In the genomic region with DNA sequence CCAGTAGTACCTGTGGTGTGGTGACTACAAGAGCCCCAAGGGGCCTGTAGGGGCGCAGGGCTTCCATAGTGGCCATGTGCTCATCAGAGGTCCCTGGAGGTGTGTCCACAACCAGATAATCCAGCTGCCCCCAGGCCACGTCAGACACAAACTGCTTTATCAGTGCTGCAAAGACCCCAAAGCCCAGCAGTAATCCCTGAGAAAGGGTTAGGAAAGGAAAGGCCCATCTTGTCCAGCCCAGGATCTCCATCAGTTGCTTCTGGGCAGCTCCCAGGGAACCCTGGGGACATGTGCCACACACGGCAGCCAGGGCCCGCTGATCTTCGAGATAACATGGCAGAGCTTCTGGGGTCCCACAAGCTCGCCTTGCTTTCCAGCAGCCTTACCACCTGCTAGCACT, we compare ENCODE assay signal across 28 mouse cellular contexts. TPM values are rescaled to one million over a fixed set of nuclear protein-coding genes. Genes with fewer than 3 reads are reported as not detected.
A peak's percentile ranks its signal among the peaks of the same experiment; 100 is the strongest.
DNase-seq lines count a peak whose midpoint lies in the region; ATAC-seq and TF ChIP-seq lines count a peak whose summit lies in the region.
"Had no signal": no experiment of that assay in that cellular context is flagged by ENCODE, and none has a peak within 500 bp of the region (broad histone marks: within the 10 kb centered on the region; RNA-seq: fewer than 3 reads in every experiment).

No protein-coding gene starts in this region.

- H3K36me3 ChIP-seq in megakaryocyte, embryonic 14.5 days (replicated peaks; ENCODE audit: low read length), result peaks cover 63% of the 10 kb centered on the region
- H3K36me3 ChIP-seq in embryonic facial prominence, embryonic 10.5 days (replicated peaks), result peaks cover 45% of the 10 kb centered on the region
- peaks cover 36% of the 10 kb centered on the region for H3K36me3 ChIP-seq in liver, embryonic 14.5 days (replicated peaks; ENCODE audit: control insufficient read depth, insufficient read depth, low read depth)

- DNase-seq in heart, adult 11 months, result peak; percentile 90
- no peak for DNase-seq in heart, adult 9 months (ENCODE audit: low spot score in 2 of 2)
- DNase-seq in embryonic facial prominence, embryonic 10.5 days (ENCODE audit: low spot score), result no peak
- DNase-seq in liver, embryonic 14.5 days (ENCODE audit: low read depth in 3 of 3, low spot score in 3 of 3), result no peak
- DNase-seq: adrenal gland, postnatal 25 days; B cell, adult 2 months; cerebellum, adult 11-12 months; cerebellum, postnatal 10 days; forebrain, postnatal 0 days; gastrocnemius, postnatal 14 days; heart, postnatal 4 days; kidney, adult 8-10 months; kidney, postnatal 4 days; layer of hippocampus, postnatal 36 days; left cerebral cortex, postnatal 4 days; lung, adult 2 months; lung, postnatal 10 days; right cerebral cortex, postnatal 4 days; thymus, postnatal 4 days had no signal

- peak overlapping the region; percentile 81; the same call in 1 of the 2 replicates for H3K9ac ChIP-seq in liver, embryonic 14.5 days (replicated peaks)
- H3K9ac ChIP-seq: forebrain, postnatal 0 days; midbrain, embryonic 12.5 days; neural tube, embryonic 13.5 days had no signal

- WGBS in embryonic facial prominence, embryonic 10.5 days, result 87% methylated on average over 6 of the region's 6 CpGs
- 72% methylated on average over 6 of the region's 6 CpGs for WGBS in liver, embryonic 14.5 days (ENCODE audit: insufficient replicate concordance)

- TF ChIP-seq CTCF in liver, embryonic 14.5 days (IDR thresholded peaks at IDR 0.05; ENCODE audit: low read depth), result no peak

- no peak overlapping the region for H3K27ac ChIP-seq in embryonic facial prominence, embryonic 10.5 days (replicated peaks)
- no peak overlapping the region for H3K27ac ChIP-seq in liver, embryonic 14.5 days
- H3K27ac ChIP-seq: kidney, postnatal 0 days; midbrain, embryonic 12.5 days; neural tube, embryonic 13.5 days; stomach, postnatal 0 days had no signal

- no peak for ATAC-seq in megakaryocyte, adult 5-6 weeks (ENCODE audit: poor library complexity, severe bottlenecking)
- ATAC-seq in liver, embryonic 14.5 days (ENCODE audit: insufficient read depth), result no peak
- ATAC-seq in inflammation-experienced regulatory T-cells, adult 6 months, result no peak
- ATAC-seq: forebrain, postnatal 0 days; hindbrain, embryonic 16.5 days; intestine, embryonic 16.5 days had no signal

- TF ChIP-seq EP300 in liver, embryonic 14.5 days (IDR thresholded peaks at IDR 0.05; ENCODE audit: low read depth), result no peak

- no peaks in the 10 kb centered on the region for H3K27me3 ChIP-seq in megakaryocyte, embryonic 14.5 days (replicated peaks)
- no peaks in the 10 kb centered on the region for H3K27me3 ChIP-seq in embryonic facial prominence, embryonic 10.5 days (replicated peaks; ENCODE audit: low read depth, poor library complexity, severe bottlenecking)
- no peaks in the 10 kb centered on the region for H3K27me3 ChIP-seq in liver, embryonic 14.5 days (ENCODE audit: control insufficient read depth, insufficient read depth, low read length)
- H3K27me3 ChIP-seq: midbrain, embryonic 12.5 days; neural tube, embryonic 13.5 days had no signal

- H3K4me3 ChIP-seq in megakaryocyte, embryonic 14.5 days (replicated peaks), result peak overlapping the region; percentile 99
- H3K4me3 ChIP-seq in embryonic facial prominence, embryonic 10.5 days, result peak overlapping the region; percentile 84; the same call in 1 of the 2 replicates
- 0 out of 4 replicates have a peak overlapping the region, but pooled peaks have one; percentile 96 to 97 for H3K4me3 ChIP-seq in liver, embryonic 14.5 days (ENCODE audit: insufficient read depth in 1 of 2, low read depth in 2 of 2, low read length in 2 of 2)

- peak overlapping the region; percentile 99; the same call in 1 of the 2 replicates for H3K4me2 ChIP-seq in liver, embryonic 14.5 days (ENCODE audit: low read depth)

- no peaks in the 10 kb centered on the region for H3K9me3 ChIP-seq in megakaryocyte, embryonic 14.5 days
- no peaks in the 10 kb centered on the region for H3K9me3 ChIP-seq in embryonic facial prominence, embryonic 10.5 days
- H3K9me3 ChIP-seq in liver, embryonic 14.5 days (ENCODE audit: control insufficient read depth, low read length), result no peaks in the 10 kb centered on the region
- H3K9me3 ChIP-seq: midbrain, embryonic 12.5 days; neural tube, embryonic 13.5 days had no signal

- H3K4me1 ChIP-seq in megakaryocyte, embryonic 14.5 days, result peaks cover 65% of the 10 kb centered on the region
- H3K4me1 ChIP-seq in embryonic facial prominence, embryonic 10.5 days, result peaks cover 42% of the 10 kb centered on the region
- peaks cover 14 to 19% of the 10 kb centered on the region in 2 experiments for H3K4me1 ChIP-seq in liver, embryonic 14.5 days (replicated peaks; ENCODE audit: control insufficient read depth in 2 of 2, insufficient read depth in 2 of 2, low read length in 1 of 2)

RNA-seq across cellular contexts. Expression of gene Nubp2, which starts 1.8 kb away (rescaled TPM):
- polyA plus RNA-seq in megakaryocyte, embryonic 14.5 days (2012; ENCODE audit: insufficient read depth, low replicate concordance), result 58.9 and 67.0 TPM in 2 replicates
- 74.4 and 76.3 TPM in 2 replicates for total RNA-seq in megakaryocyte, adult 5-6 weeks (2015)
- 39.8 and 43.2 TPM in 2 replicates for total RNA-seq in megakaryocyte, adult 5-6 weeks (2017)
- 71.8 and 81.8 TPM in 2 replicates for polyA plus RNA-seq in embryonic facial prominence, embryonic 10.5 days (2016; fragmentation: Nextera tagmentation; extraction: Ambion mirVana)
- polyA plus RNA-seq in liver, embryonic 14.5 days (2012; rRNA removed), result 30.8 and 33.1 TPM in 2 replicates
- polyA plus RNA-seq in liver, embryonic 14.5 days (2014; fragmentation: Nextera tagmentation; extraction: Ambion mirVana), result 76.7 and 80.1 TPM in 2 replicates
- polyA plus RNA-seq in inflammation-experienced regulatory T-cells, adult 6 months (2017; shearing (Covaris generic)), result 100 to 1,000 TPM in 1 of 3 experiments, 10 to 100 TPM in 2; 75.5 to 104 (median 88.6) TPM

RNA-seq across cellular contexts. Expression of gene Spsb3, which starts 2.1 kb away (rescaled TPM):
- 18.7 and 57.4 TPM in 2 replicates for polyA plus RNA-seq in megakaryocyte, embryonic 14.5 days (2012; ENCODE audit: insufficient read depth, low replicate concordance)
- 17.1 and 19.8 TPM in 2 replicates for total RNA-seq in megakaryocyte, adult 5-6 weeks (2015)
- total RNA-seq in megakaryocyte, adult 5-6 weeks (2017), result 11.1 and 11.9 TPM in 2 replicates
- 47.1 TPM in 2 replicates for polyA plus RNA-seq in embryonic facial prominence, embryonic 10.5 days (2016; fragmentation: Nextera tagmentation; extraction: Ambion mirVana)
- polyA plus RNA-seq in liver, embryonic 14.5 days (2012; rRNA removed), result 26.3 and 28.4 TPM in 2 replicates
- polyA plus RNA-seq in liver, embryonic 14.5 days (2014; fragmentation: Nextera tagmentation; extraction: Ambion mirVana), result 37.5 and 40.2 TPM in 2 replicates
- 10 to 100 TPM; 48.5 to 53.2 (median 49.1) TPM for polyA plus RNA-seq in inflammation-experienced regulatory T-cells, adult 6 months (2017; shearing (Covaris generic))

RNA-seq across cellular contexts. Expression of gene Eme2, which starts 10.5 kb away (rescaled TPM):
- polyA plus RNA-seq in megakaryocyte, embryonic 14.5 days (2012; ENCODE audit: insufficient read depth, low replicate concordance), result 5.8 and 10.0 TPM in 2 replicates
- 2.2 and 5.8 TPM in 2 replicates for total RNA-seq in megakaryocyte, adult 5-6 weeks (2015)
- 13.5 and 17.4 TPM in 2 replicates for total RNA-seq in megakaryocyte, adult 5-6 weeks (2017)
- 30.6 and 33.6 TPM in 2 replicates for polyA plus RNA-seq in embryonic facial prominence, embryonic 10.5 days (2016; fragmentation: Nextera tagmentation; extraction: Ambion mirVana)
- 7.6 and 9.4 TPM in 2 replicates for polyA plus RNA-seq in liver, embryonic 14.5 days (2012; rRNA removed)
- 7.4 and 8.5 TPM in 2 replicates for polyA plus RNA-seq in liver, embryonic 14.5 days (2014; fragmentation: Nextera tagmentation; extraction: Ambion mirVana)
- 10 to 100 TPM; 16.4 to 26.2 (median 26.1) TPM for polyA plus RNA-seq in inflammation-experienced regulatory T-cells, adult 6 months (2017; shearing (Covaris generic))

RNA-seq across cellular contexts. Expression of gene Mrps34, which starts 10.5 kb away (rescaled TPM):
- polyA plus RNA-seq in megakaryocyte, embryonic 14.5 days (2012; ENCODE audit: insufficient read depth, low replicate concordance), result 75.3 and 168 TPM in 2 replicates
- total RNA-seq in megakaryocyte, adult 5-6 weeks (2015), result 30.0 and 30.1 TPM in 2 replicates
- 12.9 and 18.9 TPM in 2 replicates for total RNA-seq in megakaryocyte, adult 5-6 weeks (2017)
- polyA plus RNA-seq in embryonic facial prominence, embryonic 10.5 days (2016; fragmentation: Nextera tagmentation; extraction: Ambion mirVana), result 102 and 105 TPM in 2 replicates
- 48.0 and 49.2 TPM in 2 replicates for polyA plus RNA-seq in liver, embryonic 14.5 days (2012; rRNA removed)
- polyA plus RNA-seq in liver, embryonic 14.5 days (2014; fragmentation: Nextera tagmentation; extraction: Ambion mirVana), result 43.5 and 49.9 TPM in 2 replicates
- 10 to 100 TPM; 68.7 to 85.6 (median 71.2) TPM for polyA plus RNA-seq in inflammation-experienced regulatory T-cells, adult 6 months (2017; shearing (Covaris generic))

RNA-seq across cellular contexts. Expression of gene Nme3, which starts 11.9 kb away (rescaled TPM):
- 18.4 TPM in 1 of 2 replicates, not detected in the other for polyA plus RNA-seq in megakaryocyte, embryonic 14.5 days (2012; ENCODE audit: insufficient read depth, low replicate concordance)
- total RNA-seq in megakaryocyte, adult 5-6 weeks (2015), result 27.2 and 28.2 TPM in 2 replicates
- 40.9 and 45.5 TPM in 2 replicates for total RNA-seq in megakaryocyte, adult 5-6 weeks (2017)
- 47.3 and 50.1 TPM in 2 replicates for polyA plus RNA-seq in embryonic facial prominence, embryonic 10.5 days (2016; fragmentation: Nextera tagmentation; extraction: Ambion mirVana)
- polyA plus RNA-seq in liver, embryonic 14.5 days (2012; rRNA removed), result 55.7 and 65.6 TPM in 2 replicates
- polyA plus RNA-seq in liver, embryonic 14.5 days (2014; fragmentation: Nextera tagmentation; extraction: Ambion mirVana), result 79.2 and 83.7 TPM in 2 replicates
- 10 to 100 TPM; 39.8 to 50.7 (median 45.7) TPM for polyA plus RNA-seq in inflammation-experienced regulatory T-cells, adult 6 months (2017; shearing (Covaris generic))
